Mouse (Mus musculus): ENCODE data around the gene Apobr.

DNA sequence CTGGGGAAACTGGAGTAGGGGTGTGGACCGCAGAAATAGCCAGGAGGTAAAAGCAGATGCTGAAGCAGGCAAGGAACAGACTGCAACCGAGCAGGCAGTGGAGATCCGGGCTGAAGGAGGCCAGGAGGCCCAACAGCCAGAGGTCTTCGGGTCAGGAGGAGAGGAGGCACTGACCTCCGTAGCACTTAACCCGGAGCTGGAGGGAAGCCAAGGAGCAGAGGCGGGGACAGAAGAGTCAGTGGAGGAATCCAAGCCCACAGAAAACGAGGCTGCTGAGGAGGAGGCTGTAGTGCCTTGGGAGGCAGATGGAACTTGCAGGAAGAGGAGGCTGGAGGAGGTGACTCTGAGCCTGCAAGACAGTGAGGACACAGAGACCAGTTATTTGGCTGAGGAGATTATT is 2.1 kb downstream of the Apobr start:
- TF ChIP-seq POLR2A (IDR thresholded peaks at IDR 0.05; ENCODE audit: low read depth, low read length): no peak
- no peak for TF ChIP-seq CTCF (IDR thresholded peaks at IDR 0.05; ENCODE audit: extremely low read depth, insufficient read length, insufficient replicate concordance, low read depth, low read length)
